Mouse (Mus musculus) myocyte (in vitro differentiated cells): ENCODE measurements around the gene Mfap4.

Experiments
- E2F4 ChIP-seq: IDR thresholded peaks from one replicate; pipeline ENCODE4 v1.6.1; 2011; ENCODE audit warnings: mild to moderate bottlenecking, control low read depth, moderate library complexity; ENCODE audit not compliant: insufficient read depth
- POLR2A ChIP-seq: IDR thresholded peaks from one replicate; pipeline ENCODE4 v1.6.1; 2011; ENCODE audit warnings: low read depth, mild to moderate bottlenecking, control low read depth, moderate library complexity; ENCODE audit not compliant: insufficient read length
- REST ChIP-seq: IDR thresholded peaks from one replicate; pipeline ENCODE4 v1.6.1; 2011; ENCODE audit warnings: mild to moderate bottlenecking, control low read depth, moderate library complexity; ENCODE audit not compliant: insufficient read depth, insufficient read length

DNA sequence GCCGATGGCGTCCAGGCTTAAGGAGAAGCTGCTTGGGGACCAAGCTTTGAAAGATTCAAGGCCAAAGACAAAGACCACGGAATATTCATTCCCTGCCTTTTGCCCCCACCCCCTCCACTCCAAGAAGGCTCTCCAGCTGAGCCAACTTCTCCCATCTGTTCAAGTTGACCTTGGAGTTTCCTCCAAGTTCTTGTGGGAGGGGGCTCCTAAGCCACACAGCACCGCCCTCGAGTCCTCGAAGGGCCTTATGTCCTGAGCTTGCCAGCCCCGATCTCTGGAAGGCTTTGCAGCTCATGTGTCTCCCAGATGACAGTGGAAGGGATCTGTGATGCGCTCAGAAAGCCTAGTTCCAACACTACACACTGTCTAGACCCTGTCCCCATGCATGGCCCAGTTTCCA lies 37.9 kb upstream of the Mfap4 start:
- TF ChIP-seq REST = no peak
- no peak for TF ChIP-seq POLR2A
- TF ChIP-seq E2F4 = no peak
